In genomic region chr3:145408045-145408444, GRCm38 (mm10) we compare ENCODE assay signal across 8 mouse cellular contexts.
DNase-seq lines count a peak whose midpoint lies in the region; ATAC-seq and TF ChIP-seq lines count a peak whose summit lies in the region.

No protein-coding gene starts in this region.

- no peak for TF ChIP-seq EP300 in liver, postnatal 0 days (IDR thresholded peaks at IDR 0.05; ENCODE audit: low read depth)

- H3K4me1 ChIP-seq in heart, embryonic 12.5 days (replicated peaks): no peaks in the 10 kb centered on the region
- no peaks in the 10 kb centered on the region for H3K4me1 ChIP-seq in liver, postnatal 0 days (ENCODE audit: insufficient read depth)

- no peak for ATAC-seq in heart, embryonic 12.5 days (ENCODE audit: insufficient number of reproducible peaks, low FRiP score)
- no peak for ATAC-seq in liver, postnatal 0 days

- H3K4me3 ChIP-seq in heart, embryonic 12.5 days: no peak overlapping the region
- H3K4me3 ChIP-seq in liver, postnatal 0 days (ENCODE audit: low read depth, low read length): no peak overlapping the region

- TF ChIP-seq CTCF in liver, postnatal 0 days (IDR thresholded peaks at IDR 0.05; ENCODE audit: low read depth): peak; percentile 63

- no peak overlapping the region for H3K27ac ChIP-seq in heart, embryonic 12.5 days (ENCODE audit: poor library complexity, severe bottlenecking)
- H3K27ac ChIP-seq in liver, postnatal 0 days (ENCODE audit: low read depth): no peak overlapping the region

- H3K9ac ChIP-seq in heart, embryonic 12.5 days: no peak overlapping the region
- no peak overlapping the region for H3K9ac ChIP-seq in liver, postnatal 0 days (replicated peaks)

- no peaks in the 10 kb centered on the region for H3K27me3 ChIP-seq in heart, embryonic 12.5 days (replicated peaks)
- H3K27me3 ChIP-seq in liver, postnatal 0 days (ENCODE audit: insufficient read depth, low read length): no peaks in the 10 kb centered on the region

- no peaks in the 10 kb centered on the region for H3K36me3 ChIP-seq in heart, embryonic 12.5 days
- H3K36me3 ChIP-seq in liver, postnatal 0 days (replicated peaks; ENCODE audit: insufficient read depth, low read length): no peaks in the 10 kb centered on the region

- WGBS in heart, embryonic 12.5 days: 69% methylated on average over 3 of the region's 3 CpGs
- 64% methylated on average over 3 of the region's 3 CpGs for WGBS in liver, postnatal 0 days (ENCODE audit: insufficient replicate concordance)

- H3K4me2 ChIP-seq in heart, embryonic 12.5 days: no peak overlapping the region
- H3K4me2 ChIP-seq in liver, postnatal 0 days (ENCODE audit: low read depth, low read length): no peak overlapping the region

- DNase-seq in heart, postnatal 4 days: peak; percentile 27
- DNase-seq in A20 (ENCODE audit: low read depth, low spot score) (peak; percentile 60), adipocyte (ENCODE audit: low spot score) (peak; percentile 14)
- peak; percentile 34 for DNase-seq in liver, postnatal 0 days
- DNase-seq in ovary, adult 18-20 months (ENCODE audit: low spot score): no peak
- no peak for DNase-seq in urinary bladder, postnatal 14 days (ENCODE audit: low spot score)
- DNase-seq in urinary bladder, adult 2 months (ENCODE audit: low spot score): no peak

- peaks cover 2% of the 10 kb centered on the region; the same call in 1 of the 2 replicates for H3K9me3 ChIP-seq in heart, embryonic 12.5 days (replicated peaks)
- H3K9me3 ChIP-seq in liver, postnatal 0 days (ENCODE audit: low read length): no peaks in the 10 kb centered on the region

Comparison
In these comparisons a context has a peak if more than half of its experiments do, and no peak if none do; other contexts are left out.
1. DNase-seq: peak in heart, postnatal 4 days (single experiment), A20 (single experiment), adipocyte (single experiment) and liver, postnatal 0 days (single experiment); none in ovary, adult 18-20 months (single experiment), urinary bladder, postnatal 14 days (single experiment) and urinary bladder, adult 2 months (single experiment).